Mouse (Mus musculus): ENCODE measurements around the gene Ddhd1. TPM values are rescaled to one million over a fixed set of nuclear protein-coding genes. Genes with fewer than 3 reads are reported as not detected.

Gene Ddhd1
- polyA plus RNA-seq, 1 experiment from 2014 or later = 4.4 TPM

DNA sequence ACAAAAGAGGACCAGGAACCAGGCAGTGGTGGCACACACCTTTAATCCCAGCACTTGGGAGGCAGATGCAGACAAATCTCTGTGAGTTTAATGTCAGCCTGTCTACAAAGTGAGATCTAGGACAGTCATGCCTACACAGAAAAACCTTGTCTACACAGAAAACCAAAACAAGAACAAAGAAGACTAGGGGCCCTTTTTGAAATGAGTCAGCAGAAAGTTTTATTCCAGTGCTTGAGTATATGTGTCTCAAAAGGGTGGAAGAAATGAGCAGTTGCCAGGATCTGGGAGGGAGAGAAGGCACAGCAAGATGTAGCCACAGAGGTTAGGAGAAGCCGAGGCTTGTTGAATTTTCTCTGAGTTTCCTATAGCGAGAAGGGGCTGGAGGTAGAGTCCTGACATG is 35.9 kb upstream of the Ddhd1 start:
- Histone ChIP-seq H3K9me3 (ENCODE audit: control insufficient read depth, low read length) (no peaks in the 10 kb centered on the region), H3K27me3 (ENCODE audit: control insufficient read depth, insufficient read depth, low read length) (no peaks in the 10 kb centered on the region), H3K4me1 (replicated peaks; ENCODE audit: control insufficient read depth, insufficient read depth) (no peaks in the 10 kb centered on the region), H3K27ac (replicated peaks) (no peak overlapping the region), H3K36me3 (ENCODE audit: control insufficient read depth, insufficient read depth, low read length) (no peaks in the 10 kb centered on the region), H3K4me3 (ENCODE audit: low read depth, low read length) (no peak overlapping the region), H3K4me2 (replicated peaks; ENCODE audit: low read depth) (no peak overlapping the region), H3K9ac (ENCODE audit: low read length) (no peak overlapping the region)
- no peak for TF ChIP-seq CTCF (IDR thresholded peaks at IDR 0.05; ENCODE audit: low read depth)
- no peak for TF ChIP-seq EP300 (optimal IDR thresholded peaks at IDR 0.05)
- 96% methylated on average over 2 of the region's 2 CpGs for WGBS
- no peak for ATAC-seq (ENCODE audit: low FRiP score, low TSS enrichment)
- DNase-seq (ENCODE audit: low spot score) = no peak

DNA sequence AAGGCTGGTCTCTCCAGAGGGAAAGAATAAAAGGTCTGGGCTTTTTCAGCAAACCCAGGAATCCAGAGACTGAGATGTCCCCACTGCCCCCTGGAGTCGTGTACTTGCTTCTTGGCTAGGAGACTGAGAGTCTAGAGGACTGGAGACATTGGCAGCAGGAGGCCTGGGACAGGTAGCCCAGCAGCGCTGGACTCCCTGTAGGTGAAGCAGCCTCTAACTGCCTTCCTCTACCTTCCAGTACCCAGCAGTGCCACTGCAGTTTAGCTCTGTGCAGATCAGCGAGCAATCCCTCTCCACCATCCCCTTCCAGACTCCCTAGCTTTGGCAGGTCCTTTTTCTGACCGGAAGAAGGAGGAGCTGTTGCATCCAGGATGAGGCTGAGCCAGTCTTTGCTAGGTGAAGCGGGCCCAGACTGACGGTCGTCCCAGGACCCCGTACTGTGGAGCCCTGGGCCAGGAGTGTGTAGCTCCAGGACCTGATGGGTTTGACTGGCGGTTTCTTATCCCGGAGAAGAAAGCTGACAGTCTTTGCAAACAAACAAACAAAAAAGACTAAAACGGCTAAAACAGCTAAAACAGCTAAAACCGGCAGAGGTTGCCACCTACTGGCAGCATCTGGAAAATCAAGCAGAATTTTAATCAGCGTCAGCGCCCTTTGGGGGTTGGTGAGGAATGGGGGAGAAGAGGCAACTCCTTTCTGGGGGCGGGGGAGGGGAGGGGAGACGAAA is 32.7 kb upstream of the Ddhd1 start:
- Histone ChIP-seq H3K4me1 (replicated peaks; ENCODE audit: control insufficient read depth, insufficient read depth) (no peaks in the 10 kb centered on the region), H3K9me3 (ENCODE audit: control insufficient read depth, low read length) (no peaks in the 10 kb centered on the region), H3K4me2 (replicated peaks; ENCODE audit: low read depth) (peak overlapping the region; percentile 52), H3K27me3 (ENCODE audit: control insufficient read depth, insufficient read depth, low read length) (no peaks in the 10 kb centered on the region), H3K27ac (replicated peaks) (no peak overlapping the region), H3K9ac (ENCODE audit: low read length) (peak overlapping the region; percentile 53), H3K4me3 (ENCODE audit: low read depth, low read length) (peak overlapping the region; percentile 39), H3K36me3 (ENCODE audit: control insufficient read depth, insufficient read depth, low read length) (no peaks in the 10 kb centered on the region)
- ATAC-seq (ENCODE audit: low FRiP score, low TSS enrichment) (peak; percentile 71), DNase-seq (ENCODE audit: low spot score) (peak; percentile 42)
- WGBS = under 1% methylated on average over 16 of the region's 16 CpGs
- TF ChIP-seq EP300 (optimal IDR thresholded peaks at IDR 0.05) (no peak), CTCF (IDR thresholded peaks at IDR 0.05; ENCODE audit: low read depth) (peak; percentile 80)

DNA sequence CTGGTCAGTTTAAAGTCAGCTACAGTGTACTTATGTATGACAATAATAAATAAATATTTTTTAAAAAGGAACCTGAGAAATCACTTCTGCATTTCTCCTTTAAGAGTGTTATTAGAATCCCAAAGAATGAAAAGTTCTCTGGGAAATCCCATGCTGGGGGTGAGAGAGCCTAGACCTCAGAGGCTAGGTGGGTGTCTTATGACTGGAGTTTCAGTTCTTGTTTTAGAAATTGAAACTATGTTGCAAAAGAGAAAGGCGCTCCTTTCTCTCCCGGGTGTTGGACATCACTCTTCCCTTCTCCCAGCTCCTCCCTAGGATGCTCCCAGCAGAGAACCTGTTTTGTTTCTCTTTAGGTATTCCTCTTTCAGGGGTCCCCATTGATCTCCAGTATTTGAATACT is 27.4 kb upstream of the Ddhd1 start:
- no peak overlapping the region for H3K4me3 ChIP-seq (ENCODE audit: low read depth, low read length)
- DNase-seq (ENCODE audit: low spot score) = no peak
- H3K36me3 ChIP-seq (ENCODE audit: control insufficient read depth, insufficient read depth, low read length) = no peaks in the 10 kb centered on the region
- 80% methylated on average over 2 of the region's 2 CpGs for WGBS
- no peak for ATAC-seq (ENCODE audit: low FRiP score, low TSS enrichment)
- H3K27me3 ChIP-seq (ENCODE audit: control insufficient read depth, insufficient read depth, low read length) = no peaks in the 10 kb centered on the region
- H3K9me3 ChIP-seq (ENCODE audit: control insufficient read depth, low read length) = no peaks in the 10 kb centered on the region
- no peak overlapping the region for H3K9ac ChIP-seq (ENCODE audit: low read length)
- TF ChIP-seq CTCF (IDR thresholded peaks at IDR 0.05; ENCODE audit: low read depth) = no peak
- no peak for TF ChIP-seq EP300 (optimal IDR thresholded peaks at IDR 0.05)
- H3K4me1 ChIP-seq (replicated peaks; ENCODE audit: control insufficient read depth, insufficient read depth) = no peaks in the 10 kb centered on the region
- no peak overlapping the region for H3K4me2 ChIP-seq (replicated peaks; ENCODE audit: low read depth)
- H3K27ac ChIP-seq (replicated peaks) = no peak overlapping the region

DNA sequence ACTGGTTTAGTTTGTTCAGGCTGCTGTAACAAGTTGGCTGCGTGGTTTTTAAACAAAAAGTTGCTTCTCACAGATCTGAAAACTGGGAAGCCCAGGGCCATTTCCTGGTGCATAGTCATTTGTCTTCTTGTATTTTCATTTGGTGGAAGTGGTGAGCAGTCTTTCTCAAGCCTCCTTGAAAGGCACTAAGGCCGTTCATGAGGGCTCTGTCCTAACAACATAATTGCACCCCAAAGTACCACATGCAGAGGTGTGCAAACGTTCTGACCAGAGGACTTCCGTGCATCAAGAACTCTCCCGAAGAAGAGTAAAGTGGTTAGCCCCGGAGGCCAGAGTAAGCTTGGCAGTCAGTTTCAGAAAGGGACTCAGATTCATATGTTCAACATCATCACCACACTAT is 18.8 kb upstream of the Ddhd1 start:
- H3K9me3 ChIP-seq (ENCODE audit: control insufficient read depth, low read length) = no peaks in the 10 kb centered on the region
- H3K9ac ChIP-seq (ENCODE audit: low read length) = no peak overlapping the region
- TF ChIP-seq CTCF (IDR thresholded peaks at IDR 0.05; ENCODE audit: low read depth) = no peak
- TF ChIP-seq EP300 (optimal IDR thresholded peaks at IDR 0.05) = no peak
- WGBS = 66% methylated on average over 6 of the region's 6 CpGs
- H3K4me1 ChIP-seq (replicated peaks; ENCODE audit: control insufficient read depth, insufficient read depth) = no peaks in the 10 kb centered on the region
- no peaks in the 10 kb centered on the region for H3K36me3 ChIP-seq (ENCODE audit: control insufficient read depth, insufficient read depth, low read length)
- no peak overlapping the region for H3K27ac ChIP-seq (replicated peaks)
- DNase-seq (ENCODE audit: low spot score) = no peak
- no peak overlapping the region for H3K4me3 ChIP-seq (ENCODE audit: low read depth, low read length)
- no peak for ATAC-seq (ENCODE audit: low FRiP score, low TSS enrichment)
- H3K4me2 ChIP-seq (replicated peaks; ENCODE audit: low read depth) = no peak overlapping the region
- H3K27me3 ChIP-seq (ENCODE audit: control insufficient read depth, insufficient read depth, low read length) = no peaks in the 10 kb centered on the region

DNA sequence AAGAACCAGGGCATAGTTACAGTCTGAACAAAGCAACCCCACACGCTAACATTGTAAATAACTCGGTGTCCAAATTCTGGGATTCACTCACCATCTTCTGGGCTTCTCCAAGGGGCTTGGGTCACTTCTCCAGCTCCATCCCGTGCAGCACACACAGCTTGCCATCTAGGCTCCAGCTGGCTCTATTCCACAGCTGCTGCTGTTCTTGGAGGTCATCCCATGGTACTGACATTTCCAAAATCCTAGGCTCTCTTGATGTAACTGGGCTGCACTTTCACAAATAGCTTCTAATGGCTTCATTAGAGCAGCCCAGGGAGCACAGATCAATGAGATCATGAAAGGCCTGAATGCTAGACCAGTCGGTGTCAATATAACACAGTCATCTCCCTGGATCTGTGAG is 10.4 kb upstream of the Ddhd1 start:
- no peaks in the 10 kb centered on the region for H3K27me3 ChIP-seq (ENCODE audit: control insufficient read depth, insufficient read depth, low read length)
- no peak overlapping the region for H3K4me2 ChIP-seq (replicated peaks; ENCODE audit: low read depth)
- H3K9me3 ChIP-seq (ENCODE audit: control insufficient read depth, low read length) = no peaks in the 10 kb centered on the region
- no peak for TF ChIP-seq CTCF (IDR thresholded peaks at IDR 0.05; ENCODE audit: low read depth)
- no peak for TF ChIP-seq EP300 (optimal IDR thresholded peaks at IDR 0.05)
- no peak overlapping the region for H3K4me3 ChIP-seq (ENCODE audit: low read depth, low read length)
- no peak overlapping the region for H3K27ac ChIP-seq (replicated peaks)
- H3K4me1 ChIP-seq (replicated peaks; ENCODE audit: control insufficient read depth, insufficient read depth) = no peaks in the 10 kb centered on the region
- H3K9ac ChIP-seq (ENCODE audit: low read length) = no peak overlapping the region
- no peak for ATAC-seq (ENCODE audit: low FRiP score, low TSS enrichment)
- no peak for DNase-seq (ENCODE audit: low spot score)
- 55% methylated on average over 4 of the region's 4 CpGs for WGBS
- no peaks in the 10 kb centered on the region for H3K36me3 ChIP-seq (ENCODE audit: control insufficient read depth, insufficient read depth, low read length)

DNA sequence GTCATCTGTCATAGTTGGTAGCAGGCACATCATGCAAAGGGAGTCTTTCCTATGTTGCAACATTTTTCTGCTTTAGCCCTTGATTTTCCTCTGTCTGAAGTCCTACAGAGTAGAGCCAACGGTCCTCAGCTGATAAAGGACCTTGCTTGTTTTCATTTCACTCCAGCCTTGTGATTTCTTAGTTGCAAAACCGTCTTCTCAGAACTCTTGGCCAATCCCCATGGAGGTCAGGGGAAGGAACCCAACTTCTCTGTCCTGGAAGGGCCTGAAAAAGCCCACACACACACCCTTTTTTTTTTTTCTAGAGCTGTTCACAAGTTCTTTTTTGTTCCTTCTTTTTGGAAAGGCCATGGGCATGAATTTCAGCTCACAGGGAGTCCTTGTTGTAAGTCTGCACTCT is 9.3 kb upstream of the Ddhd1 start:
- TF ChIP-seq CTCF (IDR thresholded peaks at IDR 0.05; ENCODE audit: low read depth) (no peak), EP300 (optimal IDR thresholded peaks at IDR 0.05) (no peak)
- H3K9me3 ChIP-seq (ENCODE audit: control insufficient read depth, low read length) = no peaks in the 10 kb centered on the region
- H3K9ac ChIP-seq (ENCODE audit: low read length) = no peak overlapping the region
- ATAC-seq (ENCODE audit: low FRiP score, low TSS enrichment) = no peak
- no peak overlapping the region for H3K27ac ChIP-seq (replicated peaks)
- no peak overlapping the region for H3K4me3 ChIP-seq (ENCODE audit: low read depth, low read length)
- H3K27me3 ChIP-seq (ENCODE audit: control insufficient read depth, insufficient read depth, low read length) = no peaks in the 10 kb centered on the region
- 50% methylated on average over 2 of the region's 2 CpGs for WGBS
- no peak overlapping the region for H3K4me2 ChIP-seq (replicated peaks; ENCODE audit: low read depth)
- H3K36me3 ChIP-seq (ENCODE audit: control insufficient read depth, insufficient read depth, low read length) = no peaks in the 10 kb centered on the region
- DNase-seq (ENCODE audit: low spot score) = no peak
- H3K4me1 ChIP-seq (replicated peaks; ENCODE audit: control insufficient read depth, insufficient read depth) = no peaks in the 10 kb centered on the region

Measured in stomach, postnatal 0 days (tissue).